Mouse (Mus musculus) limb, embryonic 10.5 days (tissue): ENCODE data around the gene Cmtr2. TPM values are rescaled to one million over a fixed set of nuclear protein-coding genes. Genes with fewer than 3 reads are reported as not detected.
A peak's percentile ranks its signal among the peaks of the same experiment; 100 is the strongest.

ENCODE experiments used
- DNase-seq: peaks from one replicate; pipeline ENCODE4 v3.0.0-alpha.2; 2017; ENCODE audit warnings: low spot score
- H3K27ac ChIP-seq: fragments of 300-500 bp; sonication (generic); 2 replicates; pipeline ENCODE4 v1.5.1; 2016; ENCODE audit warnings: mild to moderate bottlenecking
- H3K27me3 ChIP-seq: fragments of 300-500 bp; sonication (generic); 2 replicates; pipeline ENCODE4 v1.6.1; 2016; ENCODE audit warnings: low read depth, mild to moderate bottlenecking; ENCODE audit not compliant: poor library complexity, severe bottlenecking
- H3K36me3 ChIP-seq: fragments of 300-500 bp; sonication (generic); 2 replicates; pipeline ENCODE4 v1.6.1; 2016; ENCODE audit warnings: mild to moderate bottlenecking, moderate library complexity
- H3K4me1 ChIP-seq: fragments of 300-500 bp; sonication (generic); 2 replicates; pipeline ENCODE4 v1.6.1; 2016
- H3K4me3 ChIP-seq: fragments of 300-500 bp; sonication (generic); 2 replicates; pipeline ENCODE4 v1.5.1; 2016; ENCODE audit warnings: mild to moderate bottlenecking, moderate library complexity
- H3K9me3 ChIP-seq: fragments of 300-500 bp; sonication (generic); replicated peaks from 2 replicates; pipeline ENCODE4 v1.6.1; 2016; ENCODE audit warnings: mild to moderate bottlenecking
- WGBS: fragments of 180-500 bp; shearing (Covaris S2); methylation state at CpG from one replicate; pipeline ENCODE4 v1.1.7; 2016; 5-methylcytosine and 5-hydroxymethylcytosine counted together
- polyA plus RNA-seq: library from polyadenylated mRNA; unstranded; fragments of >200 nt; fragmentation: Nextera tagmentation; extraction: Ambion mirVana; gene quantifications from 2 replicates; pipeline ENCODE4 v1.2.1, GENCODE M21; 2016

The Cmtr2 gene
- polyA plus RNA-seq, 1 experiment from 2014 or later: 10.0 TPM

GRCm38 (mm10) chr8:110216253-110216652 lies 788 bp downstream of the Cmtr2 start:
- no peak overlapping the region for H3K4me3 ChIP-seq

DNA sequence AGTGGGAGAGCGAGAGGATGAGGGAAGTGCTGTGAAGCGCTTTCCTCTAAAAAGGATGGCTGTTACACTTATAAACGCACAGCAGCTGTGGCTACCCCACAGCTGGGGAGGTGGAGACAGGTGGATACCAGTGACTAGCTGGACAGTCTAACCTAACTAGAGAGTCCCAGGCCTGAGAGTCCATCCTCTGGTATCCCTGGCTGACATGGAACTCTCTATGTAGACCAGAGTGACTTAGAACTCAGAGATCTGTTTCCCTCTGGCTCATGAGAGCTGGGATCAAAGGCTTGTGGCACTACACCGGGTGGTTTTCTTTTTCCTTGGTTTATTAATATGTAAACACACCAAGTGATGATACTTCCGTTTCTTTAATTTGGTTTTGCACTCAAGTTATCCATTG lies 1.7 kb downstream of the Cmtr2 start:
- Histone ChIP-seq H3K4me1 (peaks cover 20% of the 10 kb centered on the region), H3K36me3 (peaks cover 20% of the 10 kb centered on the region), H3K27ac (peak overlapping the region; percentile 78), H3K9me3 (no peaks in the 10 kb centered on the region), H3K27me3 (no peaks in the 10 kb centered on the region), H3K4me3 (peak overlapping the region; percentile 59)
- WGBS: 38% methylated on average over 5 of the region's 5 CpGs
- DNase-seq: no peak

More at GRCm38 (mm10) chr8:110216253-110216652, 788 bp downstream of the Cmtr2 start:
- Histone ChIP-seq H3K9me3 (no peaks in the 10 kb centered on the region), H3K27me3 (no peaks in the 10 kb centered on the region), H3K36me3 (peaks cover 11% of the 10 kb centered on the region), H3K4me1 (peaks cover 20% of the 10 kb centered on the region), H3K27ac (no peak overlapping the region)
- DNase-seq: no peak
- WGBS: 76% methylated on average over 5 of the region's 5 CpGs

DNA sequence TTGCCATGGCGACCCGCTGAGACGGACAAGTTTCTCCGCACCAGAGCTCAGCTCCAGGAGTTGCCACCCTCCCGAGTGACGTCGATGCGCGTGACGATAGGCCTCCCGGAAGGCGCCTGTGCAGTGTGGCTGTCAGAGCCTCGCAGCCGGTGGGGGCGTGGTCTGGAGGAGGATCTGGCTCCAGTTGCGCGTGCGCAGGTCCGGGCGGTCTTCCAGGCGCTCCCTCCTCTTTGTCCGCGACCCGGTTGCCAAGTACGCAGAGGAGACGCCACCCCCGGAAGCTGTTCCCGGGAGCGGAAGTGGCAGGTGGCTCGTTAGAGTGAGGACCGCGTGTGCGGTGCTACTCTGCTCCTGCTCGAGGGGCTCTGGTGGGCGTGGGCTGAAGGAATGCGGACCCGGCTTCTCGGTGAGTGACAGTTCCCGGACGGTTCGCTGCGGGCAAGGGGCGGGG lies 2.2 kb downstream of the Cmtr2 start:
- no peaks in the 10 kb centered on the region for H3K27me3 ChIP-seq

GRCm38 (mm10) chr8:110218511-110218910 lies 3.0 kb downstream of the Cmtr2 start:
- peaks cover 27% of the 10 kb centered on the region for H3K4me1 ChIP-seq
- no peak for DNase-seq
- H3K9me3 ChIP-seq: no peaks in the 10 kb centered on the region
- peak overlapping the region; percentile 9; the same call in 1 of the 2 replicates for H3K27ac ChIP-seq
- H3K4me3 ChIP-seq: peak overlapping the region; percentile 59
- WGBS: 80% methylated on average over 5 of the region's 5 CpGs
- H3K36me3 ChIP-seq: peaks cover 33% of the 10 kb centered on the region
- no peaks in the 10 kb centered on the region for H3K27me3 ChIP-seq

More for the DNA sequence above, 2.2 kb downstream of the Cmtr2 start:
- peak; percentile 100 for DNase-seq
- H3K27ac ChIP-seq: peak overlapping the region; percentile 78
- no peaks in the 10 kb centered on the region for H3K9me3 ChIP-seq
- H3K4me1 ChIP-seq: peaks cover 22% of the 10 kb centered on the region
- H3K36me3 ChIP-seq: peaks cover 25% of the 10 kb centered on the region
- H3K4me3 ChIP-seq: peak overlapping the region; percentile 59
- WGBS: under 1% methylated on average over 43 of the region's 43 CpGs

GRCm38 (mm10) chr8:110220936-110221335 lies 5.5 kb downstream of the Cmtr2 start:
- Histone ChIP-seq H3K9me3 (no peaks in the 10 kb centered on the region), H3K27ac (no peak overlapping the region), H3K4me3 (no peak overlapping the region), H3K4me1 (peaks cover 24% of the 10 kb centered on the region), H3K36me3 (peaks cover 48% of the 10 kb centered on the region), H3K27me3 (no peaks in the 10 kb centered on the region)
- WGBS: 95% methylated on average over 14 of the region's 14 CpGs
- DNase-seq: no peak

GRCm38 (mm10) chr8:110230803-110231202 lies 15.3 kb downstream of the Cmtr2 start:
- H3K4me1 ChIP-seq: no peaks in the 10 kb centered on the region
- no peak for DNase-seq
- 80% methylated on average over 6 of the region's 6 CpGs for WGBS
- H3K9me3 ChIP-seq: 0 out of 2 replicates have a peak, but pooled peaks cover 2% of the 10 kb centered on the region
- H3K27ac ChIP-seq: no peak overlapping the region
- peaks cover under 1% of the 10 kb centered on the region for H3K36me3 ChIP-seq
- no peaks in the 10 kb centered on the region for H3K27me3 ChIP-seq
- H3K4me3 ChIP-seq: no peak overlapping the region

- Histone ChIP-seq H3K36me3 (no peaks in the 10 kb centered on the region), H3K27me3 (no peaks in the 10 kb centered on the region), H3K4me1 (peaks cover 25% of the 10 kb centered on the region), H3K9me3 (no peaks in the 10 kb centered on the region), H3K4me3 (no peak overlapping the region), H3K27ac (0 out of 2 replicates have a peak overlapping the region, but pooled peaks have one; percentile 23)
- 54% methylated on average over 7 of the region's 7 CpGs for WGBS
- DNase-seq: no peak
Measured at GRCm38 (mm10) chr8:110242278-110243177, 27.1 kb downstream of the Cmtr2 start.

DNA sequence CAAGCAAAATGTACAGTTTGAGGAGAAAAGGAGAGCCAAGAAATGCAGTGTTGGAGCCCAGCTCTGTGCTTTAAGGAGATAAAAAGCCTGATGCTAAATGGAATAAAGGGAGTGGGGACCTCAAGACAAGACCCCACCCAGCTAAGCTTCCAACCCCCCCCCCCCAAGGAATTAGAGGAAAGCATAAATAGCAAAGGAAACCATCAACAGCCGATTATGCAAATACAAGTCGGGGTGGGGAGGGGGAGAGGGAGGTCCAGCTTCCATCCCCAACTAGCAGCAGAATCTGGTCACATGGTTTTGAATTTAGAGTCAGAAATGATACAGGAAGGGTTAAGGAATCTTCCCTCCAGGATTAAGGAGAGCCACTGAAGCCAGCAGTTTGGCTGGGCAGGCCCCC lies 29.1 kb downstream of the Cmtr2 start:
- H3K36me3 ChIP-seq: no peaks in the 10 kb centered on the region
- H3K4me1 ChIP-seq: peaks cover 33% of the 10 kb centered on the region
- no peaks in the 10 kb centered on the region for H3K27me3 ChIP-seq
- DNase-seq: no peak
- no peak overlapping the region for H3K27ac ChIP-seq
- no peaks in the 10 kb centered on the region for H3K9me3 ChIP-seq
- 56% methylated on average over 2 of the region's 2 CpGs for WGBS
- no peak overlapping the region for H3K4me3 ChIP-seq

- DNase-seq: peak; percentile 65
- WGBS: 27% methylated on average over 6 of the region's 6 CpGs
Measured at GRCm38 (mm10) chr8:110247238-110247637, 31.8 kb downstream of the Cmtr2 start.

DNA sequence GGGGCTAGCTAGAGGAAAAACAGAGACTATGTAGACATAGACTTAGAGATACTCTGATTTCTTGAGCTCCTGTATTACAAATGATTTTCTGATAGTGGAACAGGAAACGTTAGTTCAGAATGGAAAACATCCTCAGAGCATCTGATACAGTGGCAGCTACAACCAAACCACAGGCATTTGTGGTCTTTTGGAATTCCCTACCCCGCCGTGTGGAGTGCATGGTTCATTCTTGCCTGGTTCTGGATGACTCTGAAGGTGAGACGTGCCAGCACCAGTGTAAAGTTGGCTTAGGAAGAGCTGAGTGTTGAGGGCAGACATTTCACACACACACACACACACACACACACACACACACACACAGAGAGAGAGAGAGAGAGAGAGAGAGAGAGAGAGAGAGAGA lies 38.5 kb downstream of the Cmtr2 start:
- peaks cover 8% of the 10 kb centered on the region; the same call in 1 of the 2 replicates for H3K4me1 ChIP-seq

More at GRCm38 (mm10) chr8:110247238-110247637, 31.8 kb downstream of the Cmtr2 start:
- no peak overlapping the region for H3K4me3 ChIP-seq
- no peaks in the 10 kb centered on the region for H3K9me3 ChIP-seq
- H3K4me1 ChIP-seq: peaks cover 26% of the 10 kb centered on the region
- H3K27ac ChIP-seq: peak overlapping the region; percentile 73
- no peaks in the 10 kb centered on the region for H3K27me3 ChIP-seq
- no peaks in the 10 kb centered on the region for H3K36me3 ChIP-seq

GRCm38 (mm10) chr8:110265796-110266305 lies 50.4 kb downstream of the Cmtr2 start:
- no peaks in the 10 kb centered on the region for H3K36me3 ChIP-seq
- WGBS: 58% methylated on average over 11 of the region's 11 CpGs
- H3K27ac ChIP-seq: no peak overlapping the region
- no peak overlapping the region for H3K4me3 ChIP-seq
- peaks cover 21% of the 10 kb centered on the region for H3K4me1 ChIP-seq
- H3K9me3 ChIP-seq: no peaks in the 10 kb centered on the region
- H3K27me3 ChIP-seq: no peaks in the 10 kb centered on the region
- no peak for DNase-seq

More for the DNA sequence above, 38.5 kb downstream of the Cmtr2 start:
- Histone ChIP-seq H3K36me3 (no peaks in the 10 kb centered on the region), H3K27ac (no peak overlapping the region), H3K9me3 (no peaks in the 10 kb centered on the region), H3K4me3 (no peak overlapping the region), H3K27me3 (no peaks in the 10 kb centered on the region)
- no peak for DNase-seq
- 82% methylated on average over 4 of the region's 4 CpGs for WGBS

- DNase-seq: peak; percentile 98
- Histone ChIP-seq H3K4me3 (peak within 1 kb of the TSS; percentile 57), H3K4me1 (peaks cover 21% of the 10 kb centered on the region), H3K27me3 (no peaks in the 10 kb centered on the region), H3K36me3 (no peaks in the 10 kb centered on the region), H3K9me3 (no peaks in the 10 kb centered on the region), H3K27ac (peak within 1 kb of the TSS; percentile 78)
- under 1% methylated on average over 15 of the region's 15 CpGs for whole genome bisulfite sequencing
Measured at GRCm38 (mm10) chr8:110266741-110267140, 51.3 kb downstream of the Cmtr2 start, which contains the start of gene Hydin. Gene Hydin, plus strand, starts transcription at chr8:110266977.

DNA sequence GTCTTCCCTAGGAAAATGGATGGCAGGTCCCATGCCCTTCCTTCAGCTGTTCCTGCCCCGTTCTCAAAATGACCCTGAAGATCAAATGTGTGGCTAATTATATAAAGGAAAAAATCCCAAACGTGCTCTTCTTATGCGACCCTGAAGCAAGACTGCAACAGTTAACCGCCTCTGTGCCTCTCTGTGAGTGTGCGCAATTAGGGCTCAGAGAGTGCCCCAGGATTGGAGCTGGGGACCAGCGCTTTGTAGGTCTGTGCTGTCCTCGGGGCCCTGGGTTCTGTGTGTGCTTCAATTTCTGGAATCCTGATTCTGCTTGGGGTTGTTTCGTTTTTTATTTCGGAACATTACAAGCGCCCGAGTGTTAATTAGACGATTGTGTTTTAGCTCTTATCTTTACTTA lies 51.8 kb downstream of the Cmtr2 start:
- Histone ChIP-seq H3K27ac (peak overlapping the region; percentile 78), H3K9me3 (no peaks in the 10 kb centered on the region), H3K27me3 (no peaks in the 10 kb centered on the region), H3K36me3 (no peaks in the 10 kb centered on the region), H3K4me1 (peaks cover 21% of the 10 kb centered on the region), H3K4me3 (peak overlapping the region; percentile 57)
- DNase-seq: no peak
- 13% methylated on average over 12 of the region's 12 CpGs for WGBS
